Mouse (Mus musculus) heart, embryonic 16.5 days (tissue): ENCODE results near the gene Slc22a14. TPM values are rescaled to one million over a fixed set of nuclear protein-coding genes. Genes with fewer than 3 reads are reported as not detected.

ENCODE experiments used
- ATAC-seq: fragments of 200-750 bp; cut with Nextera tagmentation; replicated peaks from 2 replicates; pipeline ENCODE4 v1.8.0; 2017; ENCODE audit warnings: moderate number of reproducible peaks; ENCODE audit not compliant: insufficient read depth, low FRiP score; ENCODE audit errors: extremely low read depth
- H3K27ac ChIP-seq: fragments of 300-500 bp; sonication (generic); 2 replicates; pipeline ENCODE4 v1.5.1; 2014; ENCODE audit warnings: mild to moderate bottlenecking, low read length, control low read depth, moderate library complexity
- H3K27me3 ChIP-seq: fragments of 300-500 bp; sonication (generic); 2 replicates; pipeline ENCODE4 v1.6.1; 2014; ENCODE audit warnings: low read length, mixed read lengths; ENCODE audit not compliant: control insufficient read depth, insufficient read depth
- H3K36me3 ChIP-seq: fragments of 300-500 bp; sonication (generic); 2 replicates; pipeline ENCODE4 v1.6.1; 2014; ENCODE audit not compliant: control insufficient read depth, insufficient read depth
- H3K4me1 ChIP-seq: fragments of 300-500 bp; sonication (generic); 2 replicates; pipeline ENCODE4 v1.6.1; 2014; ENCODE audit warnings: low read length, mixed read lengths; ENCODE audit not compliant: control insufficient read depth, insufficient read depth
- H3K4me2 ChIP-seq: fragments of 300-500 bp; sonication (generic); 2 replicates; pipeline ENCODE4 v1.6.1; 2014; ENCODE audit warnings: low read depth, mild to moderate bottlenecking, control low read depth, low read length
- H3K4me3 ChIP-seq: fragments of 300-500 bp; sonication (generic); 2 replicates; pipeline ENCODE4 v1.5.1; 2014; ENCODE audit warnings: mild to moderate bottlenecking, control low read depth, low read length
- H3K9ac ChIP-seq: fragments of 300-500 bp; sonication (generic); 2 replicates; pipeline ENCODE4 v1.6.1; 2014; ENCODE audit warnings: low read length, control low read depth
- H3K9me3 ChIP-seq: fragments of 300-500 bp; sonication (generic); replicated peaks from 2 replicates; pipeline ENCODE4 v1.6.1; 2016; ENCODE audit warnings: low read length; ENCODE audit not compliant: control insufficient read depth
- WGBS: fragments of 180-500 bp; shearing (Covaris S2); extraction: QIAGEN DNeasy Blood & Tissue Kit; methylation state at CpG from one replicate; pipeline ENCODE4 v1.1.7; 2014; 5-methylcytosine and 5-hydroxymethylcytosine counted together
- polyA plus RNA-seq: library from polyadenylated mRNA; unstranded; fragments of >200 nt; fragmentation: Nextera tagmentation; extraction: Ambion mirVana; gene quantifications from 2 replicates; pipeline ENCODE4 v1.2.1, GENCODE M21; 2015

The Slc22a14 gene
- polyA plus RNA-seq, 1 experiment from 2014 or later: 0.20 TPM

GRCm38 (mm10) chr9:119338350-119338749 is 27.0 kb downstream of the Slc22a14 start:
- 83% methylated on average over 3 of the region's 3 CpGs for WGBS
- no peak overlapping the region for H3K9ac ChIP-seq
- H3K27me3 ChIP-seq: no peaks in the 10 kb centered on the region

GRCm38 (mm10) chr9:119337842-119338241 is 27.5 kb downstream of the Slc22a14 start:
- no peak overlapping the region for H3K4me3 ChIP-seq
- no peaks in the 10 kb centered on the region for H3K27me3 ChIP-seq
- H3K4me1 ChIP-seq: peaks cover 26% of the 10 kb centered on the region
- H3K9ac ChIP-seq: no peak overlapping the region
- H3K4me2 ChIP-seq: no peak overlapping the region
- no peak for ATAC-seq
- 92% methylated on average over 14 of the region's 14 CpGs for WGBS
- H3K9me3 ChIP-seq: no peaks in the 10 kb centered on the region
- no peaks in the 10 kb centered on the region for H3K36me3 ChIP-seq
- no peak overlapping the region for H3K27ac ChIP-seq

More at GRCm38 (mm10) chr9:119338350-119338749, 27.0 kb downstream of the Slc22a14 start:
- Histone ChIP-seq H3K36me3 (no peaks in the 10 kb centered on the region), H3K9me3 (no peaks in the 10 kb centered on the region), H3K4me1 (peaks cover 26% of the 10 kb centered on the region), H3K27ac (no peak overlapping the region), H3K4me2 (no peak overlapping the region), H3K4me3 (no peak overlapping the region)
- ATAC-seq: no peak

DNA sequence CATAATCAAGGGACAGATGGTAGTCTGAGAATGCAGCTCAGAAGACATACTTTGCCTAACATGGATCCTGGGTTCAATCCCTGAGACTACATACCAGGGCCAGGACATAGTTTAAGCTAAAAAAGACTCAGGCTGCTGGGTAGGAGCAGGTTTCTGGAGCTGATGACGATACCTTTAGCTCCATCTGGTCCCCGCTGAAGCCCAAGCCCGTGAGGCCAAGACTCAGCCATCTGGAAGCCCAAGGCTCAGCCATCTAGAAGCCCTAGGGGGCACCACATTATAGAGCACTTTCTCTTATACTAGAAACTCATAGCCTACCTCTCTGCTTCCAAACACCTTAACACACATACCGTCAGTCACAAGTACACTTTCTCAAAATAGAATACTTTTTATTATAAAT is 29.8 kb downstream of the Slc22a14 start:
- no peak overlapping the region for H3K4me3 ChIP-seq
- H3K9me3 ChIP-seq: no peaks in the 10 kb centered on the region
- H3K4me2 ChIP-seq: no peak overlapping the region
- H3K27ac ChIP-seq: no peak overlapping the region
- no peak overlapping the region for H3K9ac ChIP-seq
- ATAC-seq: no peak
- 78% methylated on average over 4 of the region's 4 CpGs for WGBS
- no peaks in the 10 kb centered on the region for H3K27me3 ChIP-seq
- no peaks in the 10 kb centered on the region for H3K36me3 ChIP-seq
- H3K4me1 ChIP-seq: peaks cover 17% of the 10 kb centered on the region

DNA sequence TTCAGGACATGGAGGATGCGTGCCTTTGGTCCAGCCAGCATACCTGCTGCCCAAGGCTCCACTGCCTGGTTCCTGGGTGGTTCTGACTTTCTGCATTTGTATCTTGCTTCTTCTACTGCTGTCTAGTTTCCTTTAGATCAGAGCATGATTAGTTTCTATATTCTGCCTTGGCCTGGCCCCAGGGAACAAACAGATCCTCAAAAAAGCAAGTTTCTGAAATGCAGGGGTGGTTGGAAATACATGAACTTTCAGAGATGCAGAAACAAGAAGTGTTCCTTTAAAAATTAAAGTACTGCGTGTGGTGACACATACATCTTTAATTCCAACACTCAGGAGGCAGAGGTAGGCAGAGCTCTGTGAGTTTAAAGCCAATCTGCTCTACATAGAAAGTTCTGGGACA is 30.5 kb downstream of the Slc22a14 start:
- Histone ChIP-seq H3K4me1 (peaks cover 13% of the 10 kb centered on the region), H3K27ac (peak overlapping the region; percentile 57), H3K9ac (no peak overlapping the region), H3K27me3 (no peaks in the 10 kb centered on the region), H3K4me3 (no peak overlapping the region), H3K4me2 (peak overlapping the region; percentile 32; the same call in 1 of the 2 replicates), H3K36me3 (no peaks in the 10 kb centered on the region), H3K9me3 (no peaks in the 10 kb centered on the region)
- no peak for ATAC-seq
- WGBS: 76% methylated on average over 2 of the region's 2 CpGs

- no peak overlapping the region for H3K4me3 ChIP-seq
- no peaks in the 10 kb centered on the region for H3K36me3 ChIP-seq
- peak overlapping the region; percentile 57 for H3K27ac ChIP-seq
- peak overlapping the region; percentile 32; the same call in 1 of the 2 replicates for H3K4me2 ChIP-seq
- H3K27me3 ChIP-seq: no peaks in the 10 kb centered on the region
- peak; percentile 29; the same call in 1 of the 2 replicates for ATAC-seq
- peaks cover 11% of the 10 kb centered on the region for H3K4me1 ChIP-seq
- H3K9ac ChIP-seq: no peak overlapping the region
- WGBS: 25% methylated on average over 10 of the region's 10 CpGs
- no peaks in the 10 kb centered on the region for H3K9me3 ChIP-seq
Measured at GRCm38 (mm10) chr9:119334324-119334723, 31.0 kb downstream of the Slc22a14 start.

GRCm38 (mm10) chr9:119330186-119330963 is 35.0 kb downstream of the Slc22a14 start:
- Histone ChIP-seq H3K9me3 (no peaks in the 10 kb centered on the region), H3K4me1 (peaks cover 6% of the 10 kb centered on the region; the same call in 1 of the 2 replicates), H3K27me3 (no peaks in the 10 kb centered on the region), H3K27ac (no peak overlapping the region), H3K36me3 (no peaks in the 10 kb centered on the region), H3K4me3 (no peak overlapping the region), H3K4me2 (no peak overlapping the region), H3K9ac (no peak overlapping the region)
- WGBS: 80% methylated on average over 15 of the region's 15 CpGs
- ATAC-seq: no peak

DNA sequence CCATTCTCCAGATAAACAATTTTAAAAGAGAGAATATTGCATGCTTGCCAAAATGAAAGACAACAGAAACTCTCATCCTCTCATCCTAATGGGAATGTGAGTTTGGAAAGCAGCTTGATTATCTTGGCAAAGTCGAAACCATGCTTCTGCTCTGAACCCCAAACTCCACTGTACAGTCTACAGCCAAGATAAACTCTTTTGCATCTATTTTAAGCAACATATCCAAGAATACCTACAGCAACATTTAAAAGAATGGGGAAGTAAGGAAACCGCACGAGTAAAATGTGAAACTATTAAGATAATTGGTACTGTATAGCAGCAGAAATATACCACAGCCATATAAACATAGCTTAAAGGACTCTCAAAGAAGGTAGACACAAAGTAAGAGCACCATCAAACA is 36.9 kb downstream of the Slc22a14 start:
- ATAC-seq: no peak
- no peak overlapping the region for H3K4me2 ChIP-seq
- no peak overlapping the region for H3K4me3 ChIP-seq
- H3K9me3 ChIP-seq: no peaks in the 10 kb centered on the region
- 46% methylated on average over 3 of the region's 3 CpGs for WGBS
- H3K9ac ChIP-seq: no peak overlapping the region
- no peaks in the 10 kb centered on the region for H3K27me3 ChIP-seq
- H3K27ac ChIP-seq: no peak overlapping the region
- H3K4me1 ChIP-seq: no peaks in the 10 kb centered on the region
- H3K36me3 ChIP-seq: no peaks in the 10 kb centered on the region

DNA sequence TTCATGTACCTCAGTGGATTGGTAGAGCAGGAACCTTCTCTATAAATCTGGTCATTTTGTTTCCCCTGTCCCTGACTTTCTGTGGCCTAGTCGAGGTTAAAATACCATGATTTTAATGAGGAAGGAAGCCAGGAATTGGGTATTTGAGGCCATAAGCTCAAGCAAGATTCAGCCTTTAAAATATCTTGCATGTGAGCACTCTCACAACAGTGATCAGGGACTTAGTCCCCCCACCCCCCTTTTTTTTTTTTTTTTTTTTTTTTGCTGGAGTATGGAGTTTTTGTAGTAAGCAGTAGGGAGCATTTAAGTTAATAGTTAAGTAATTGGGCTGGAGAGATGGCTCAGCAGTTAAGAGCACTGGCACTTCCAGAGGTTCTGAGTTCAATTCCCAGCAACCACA is 41.2 kb downstream of the Slc22a14 start:
- Histone ChIP-seq H3K27ac (no peak overlapping the region), H3K4me2 (no peak overlapping the region), H3K9me3 (no peaks in the 10 kb centered on the region), H3K9ac (no peak overlapping the region), H3K27me3 (no peaks in the 10 kb centered on the region), H3K36me3 (no peaks in the 10 kb centered on the region), H3K4me1 (peaks cover 10% of the 10 kb centered on the region), H3K4me3 (no peak overlapping the region)
- 82% methylated on average over 1 of the region's 1 CpGs for WGBS
- no peak for ATAC-seq

DNA sequence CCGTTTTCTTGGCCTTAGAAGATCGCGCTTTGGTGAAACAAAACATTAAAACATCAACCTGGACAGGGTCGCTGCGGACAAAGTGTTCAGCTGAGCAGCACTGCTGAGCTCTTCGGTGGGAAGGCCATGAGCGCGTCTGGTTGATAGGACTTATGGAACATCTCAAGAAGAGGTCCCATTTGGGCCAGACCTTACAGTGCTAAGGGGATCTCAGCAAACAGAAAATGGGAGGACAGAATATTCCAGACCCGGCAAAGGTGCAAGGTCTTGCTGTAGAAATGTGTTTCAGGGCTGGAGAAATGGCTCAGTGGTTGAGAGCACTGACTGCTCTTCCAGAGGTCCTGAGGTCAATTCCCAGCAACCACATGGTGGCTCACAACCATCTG is 42.1 kb downstream of the Slc22a14 start:
- Histone ChIP-seq H3K4me2 (peak overlapping the region; percentile 88), H3K9ac (peak overlapping the region; percentile 82), H3K36me3 (no peaks in the 10 kb centered on the region), H3K9me3 (no peaks in the 10 kb centered on the region), H3K4me1 (peaks cover 10% of the 10 kb centered on the region), H3K4me3 (peak overlapping the region; percentile 96), H3K27ac (peak overlapping the region; percentile 96), H3K27me3 (no peaks in the 10 kb centered on the region)
- WGBS: 2% methylated on average over 9 of the region's 9 CpGs
- no peak for ATAC-seq
